Mouse (Mus musculus): Measurements from ENCODE around the gene C1qb. TPM values are rescaled to one million over a fixed set of nuclear protein-coding genes. Genes with fewer than 3 reads are reported as not detected.
A peak's percentile ranks its signal among the peaks of the same experiment; 100 is the strongest.

Gene C1qb
- polyA plus RNA-seq, 1 experiment from 2014 or later = 71.4 TPM

- Histone ChIP-seq H3K4me1 (replicated peaks; ENCODE audit: control insufficient read depth, insufficient read depth, low read length) (no peaks in the 10 kb centered on the region; the same call in 1 of the 2 replicates), H3K27ac (ENCODE audit: low read depth, low read length) (0 out of 2 replicates have a peak overlapping the region, but pooled peaks have one; percentile 70)
These were observed 49.5 kb downstream of the C1qb start for GRCm38 (mm10) chr4:136836387-136836931.

DNA sequence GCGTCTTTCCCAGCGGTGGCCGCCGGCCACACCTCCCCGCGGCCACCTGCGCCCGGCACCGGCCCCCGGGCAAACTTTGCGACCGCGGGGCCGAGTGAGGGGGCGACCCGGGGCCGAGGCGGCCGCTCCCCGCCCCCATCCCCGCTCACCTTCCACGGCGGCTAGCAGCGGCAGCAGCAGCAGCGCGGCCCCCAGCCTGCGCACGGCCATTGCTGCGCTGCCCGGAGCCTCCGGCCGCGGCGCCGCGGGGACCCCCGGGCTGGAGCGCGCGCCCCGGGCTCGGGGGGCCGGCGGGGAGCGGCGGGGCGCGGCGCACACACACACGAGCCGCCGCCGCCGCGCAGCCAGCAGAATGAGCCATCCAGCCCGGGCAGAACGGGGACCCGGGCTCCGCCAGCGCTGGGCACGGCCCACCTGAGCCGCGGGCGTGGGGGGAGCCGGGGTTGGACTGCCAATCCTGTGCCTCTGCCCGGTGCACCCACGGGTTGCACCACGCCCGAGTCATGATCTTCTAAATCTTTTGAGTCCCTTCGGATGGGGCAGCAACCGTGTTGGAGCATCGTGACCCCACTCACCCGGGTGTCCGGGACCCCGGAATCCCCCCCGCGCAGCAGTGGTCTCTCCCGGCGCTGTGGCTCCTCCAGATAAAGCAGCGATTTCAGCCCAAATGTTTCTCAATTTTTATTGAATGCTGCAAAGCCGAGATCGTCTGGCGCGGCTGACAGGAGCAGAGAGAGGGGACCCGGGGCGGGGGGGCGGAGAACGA, 50.2 kb downstream of the C1qb start, which contains the start of gene Ephb2:
Gene Ephb2 (minus strand): TSS at position 368 of the 766 bp plus-strand sequence.
- H3K9ac ChIP-seq (ENCODE audit: low read depth, low read length) = peak within 1 kb of the TSS; percentile 65
- no peak for TF ChIP-seq CTCF (IDR thresholded peaks at IDR 0.05; ENCODE audit: low read depth)
- H3K4me3 ChIP-seq (ENCODE audit: low read depth, low read length) = peak within 1 kb of the TSS; percentile 73
- peak; percentile 71 for ATAC-seq
- H3K27ac ChIP-seq (ENCODE audit: low read depth, low read length) = peak within 1 kb of the TSS; percentile 70; the same call in 1 of the 2 replicates
- H3K27me3 ChIP-seq (replicated peaks; ENCODE audit: control insufficient read depth, insufficient read depth, low read length) = no peaks in the 10 kb centered on the region
- H3K4me1 ChIP-seq (replicated peaks; ENCODE audit: control insufficient read depth, insufficient read depth, low read length) = no peaks in the 10 kb centered on the region; the same call in 1 of the 2 replicates
- peak within 1 kb of the TSS; percentile 98 for H3K4me2 ChIP-seq (replicated peaks; ENCODE audit: low read depth)
- under 1% methylated on average over 69 of the region's 88 CpGs for WGBS
- H3K9me3 ChIP-seq (ENCODE audit: control insufficient read depth) = no peaks in the 10 kb centered on the region
- H3K36me3 ChIP-seq (ENCODE audit: control insufficient read depth, insufficient read depth) = no peaks in the 10 kb centered on the region

More at GRCm38 (mm10) chr4:136836387-136836931, 49.5 kb downstream of the C1qb start:
- peak overlapping the region; percentile 73 for H3K4me3 ChIP-seq (ENCODE audit: low read depth, low read length)
- 0 out of 2 replicates have a peak, but pooled peaks have one; percentile 3 for TF ChIP-seq CTCF (IDR thresholded peaks at IDR 0.05; ENCODE audit: low read depth)
- no peaks in the 10 kb centered on the region for H3K36me3 ChIP-seq (ENCODE audit: control insufficient read depth, insufficient read depth)
- WGBS = 2% methylated on average over 27 of the region's 27 CpGs
- no peaks in the 10 kb centered on the region for H3K27me3 ChIP-seq (replicated peaks; ENCODE audit: control insufficient read depth, insufficient read depth, low read length)
- H3K4me2 ChIP-seq (replicated peaks; ENCODE audit: low read depth) = peak overlapping the region; percentile 98
- peak overlapping the region; percentile 65 for H3K9ac ChIP-seq (ENCODE audit: low read depth, low read length)
- no peaks in the 10 kb centered on the region for H3K9me3 ChIP-seq (ENCODE audit: control insufficient read depth)
- peak; percentile 46 for ATAC-seq

- H3K4me2 ChIP-seq (replicated peaks; ENCODE audit: low read depth) = peak overlapping the region; percentile 98
- no peaks in the 10 kb centered on the region for H3K36me3 ChIP-seq (ENCODE audit: control insufficient read depth, insufficient read depth)
- no peak for TF ChIP-seq CTCF (IDR thresholded peaks at IDR 0.05; ENCODE audit: low read depth)
- 0 out of 2 replicates have a peak overlapping the region, but pooled peaks have one; percentile 70 for H3K27ac ChIP-seq (ENCODE audit: low read depth, low read length)
- ATAC-seq = peak; percentile 20; the same call in 1 of the 2 replicates
- H3K9ac ChIP-seq (ENCODE audit: low read depth, low read length) = peak overlapping the region; percentile 65
- H3K4me3 ChIP-seq (ENCODE audit: low read depth, low read length) = peak overlapping the region; percentile 73
- no peaks in the 10 kb centered on the region for H3K9me3 ChIP-seq (ENCODE audit: control insufficient read depth)
- H3K4me1 ChIP-seq (replicated peaks; ENCODE audit: control insufficient read depth, insufficient read depth, low read length) = no peaks in the 10 kb centered on the region; the same call in 1 of the 2 replicates
- H3K27me3 ChIP-seq (replicated peaks; ENCODE audit: control insufficient read depth, insufficient read depth, low read length) = no peaks in the 10 kb centered on the region
- WGBS = 2% methylated on average over 71 of the region's 76 CpGs
These were observed 51.0 kb downstream of the C1qb start for GRCm38 (mm10) chr4:136834815-136835620.

- Histone ChIP-seq H3K4me1 (replicated peaks; ENCODE audit: control insufficient read depth, insufficient read depth, low read length) (no peaks in the 10 kb centered on the region; the same call in none of the 2 replicates), H3K9ac (ENCODE audit: low read depth, low read length) (0 out of 2 replicates have a peak overlapping the region, but pooled peaks have one; percentile 7), H3K36me3 (ENCODE audit: control insufficient read depth, insufficient read depth) (no peaks in the 10 kb centered on the region), H3K27ac (ENCODE audit: low read depth, low read length) (no peak overlapping the region), H3K27me3 (replicated peaks; ENCODE audit: control insufficient read depth, insufficient read depth, low read length) (no peaks in the 10 kb centered on the region), H3K9me3 (ENCODE audit: control insufficient read depth) (no peaks in the 10 kb centered on the region), H3K4me2 (replicated peaks; ENCODE audit: low read depth) (peak overlapping the region; percentile 98), H3K4me3 (ENCODE audit: low read depth, low read length) (peak overlapping the region; percentile 73)
- no peak for TF ChIP-seq CTCF (IDR thresholded peaks at IDR 0.05; ENCODE audit: low read depth)
- no peak for ATAC-seq
- 10% methylated on average over 12 of the region's 12 CpGs for WGBS
These were observed 51.6 kb downstream of the C1qb start for GRCm38 (mm10) chr4:136834439-136834814.

DNA sequence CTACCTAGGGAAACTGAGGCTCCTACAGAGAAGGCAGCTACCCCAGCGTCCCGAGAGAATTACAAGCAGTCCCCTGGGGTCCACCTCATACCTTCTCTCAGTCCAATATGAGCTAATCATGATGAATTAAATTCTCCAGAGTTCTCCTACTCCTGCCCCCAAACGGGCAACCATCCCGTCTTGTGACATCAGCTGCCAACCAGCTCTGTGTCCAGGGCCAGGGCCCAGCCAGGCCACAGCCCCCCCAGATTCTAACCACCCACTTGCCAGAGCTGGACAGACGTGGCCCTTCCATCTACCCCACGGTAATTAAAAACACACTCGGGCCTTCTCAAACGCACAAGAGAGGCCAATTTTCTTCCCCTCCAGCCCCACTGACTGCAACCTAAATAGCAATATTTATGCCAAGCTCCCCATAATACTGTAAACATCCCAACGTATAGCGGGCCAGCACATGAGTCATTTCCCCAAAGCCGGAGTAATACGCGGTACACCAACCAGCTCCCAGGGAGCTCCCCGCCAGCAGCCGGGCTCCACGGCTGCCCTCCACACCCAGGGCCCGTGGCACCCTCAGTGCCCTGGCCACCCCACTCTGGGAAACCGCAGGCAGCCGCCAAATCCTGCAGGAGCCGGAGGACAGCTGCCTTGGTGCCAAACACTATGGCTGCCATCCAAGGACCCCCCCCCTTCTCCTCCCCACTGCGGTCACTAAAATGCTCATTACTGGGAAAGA, 52.2 kb downstream of the C1qb start:
- ATAC-seq = no peak
- 0 out of 2 replicates have a peak overlapping the region, but pooled peaks have one; percentile 7 for H3K9ac ChIP-seq (ENCODE audit: low read depth, low read length)
- H3K4me1 ChIP-seq (replicated peaks; ENCODE audit: control insufficient read depth, insufficient read depth, low read length) = peaks cover 4% of the 10 kb centered on the region
- H3K9me3 ChIP-seq (ENCODE audit: control insufficient read depth) = no peaks in the 10 kb centered on the region
- H3K4me3 ChIP-seq (ENCODE audit: low read depth, low read length) = peak overlapping the region; percentile 73
- 49% methylated on average over 21 of the region's 21 CpGs for WGBS
- no peak overlapping the region; the same call in 1 of the 2 replicates for H3K27ac ChIP-seq (ENCODE audit: low read depth, low read length)
- no peak for TF ChIP-seq CTCF (IDR thresholded peaks at IDR 0.05; ENCODE audit: low read depth)
- no peaks in the 10 kb centered on the region for H3K27me3 ChIP-seq (replicated peaks; ENCODE audit: control insufficient read depth, insufficient read depth, low read length)
- H3K36me3 ChIP-seq (ENCODE audit: control insufficient read depth, insufficient read depth) = no peaks in the 10 kb centered on the region
- H3K4me2 ChIP-seq (replicated peaks; ENCODE audit: low read depth) = peak overlapping the region; percentile 98

Measured in intestine, postnatal 0 days (tissue).